Mouse (Mus musculus) liver, embryonic 18 days (tissue): Measurements from ENCODE around the gene 2310050C09Rik. TPM values are rescaled to one million over a fixed set of nuclear protein-coding genes. Genes with fewer than 3 reads are reported as not detected.

Experiments used
- polyA plus RNA-seq: library from polyadenylated mRNA; depleted of rRNA; stranded (reverse); fragments of >200 nt; gene quantifications from 2 replicates; pipeline ENCODE4 v1.2.3, GENCODE M21; 2012; rRNA removed

Gene 2310050C09Rik
- not detected in 2 replicates for polyA plus RNA-seq

DNA sequence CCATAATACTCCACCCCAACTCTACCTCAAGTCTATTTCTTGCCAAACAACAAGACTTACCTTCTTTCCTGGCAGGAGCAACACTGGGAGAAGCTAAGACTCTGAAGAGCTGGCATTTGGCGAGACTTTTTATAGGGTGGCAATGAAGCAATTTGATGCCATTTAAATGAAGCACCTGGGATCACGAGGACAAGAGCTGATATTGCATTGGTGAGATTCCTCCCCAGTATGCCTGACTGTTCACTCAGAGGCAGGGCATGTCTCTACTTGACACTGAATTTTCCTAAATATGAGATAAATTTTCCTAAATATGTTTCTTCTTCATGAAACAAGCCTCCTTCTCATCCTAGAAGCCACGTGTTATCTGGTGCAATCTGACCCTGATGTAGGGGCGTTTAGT, at the start of gene 2310050C09Rik:
Gene 2310050C09Rik (minus strand): TSS at position 101 of the 400 bp plus-strand sequence.

DNA sequence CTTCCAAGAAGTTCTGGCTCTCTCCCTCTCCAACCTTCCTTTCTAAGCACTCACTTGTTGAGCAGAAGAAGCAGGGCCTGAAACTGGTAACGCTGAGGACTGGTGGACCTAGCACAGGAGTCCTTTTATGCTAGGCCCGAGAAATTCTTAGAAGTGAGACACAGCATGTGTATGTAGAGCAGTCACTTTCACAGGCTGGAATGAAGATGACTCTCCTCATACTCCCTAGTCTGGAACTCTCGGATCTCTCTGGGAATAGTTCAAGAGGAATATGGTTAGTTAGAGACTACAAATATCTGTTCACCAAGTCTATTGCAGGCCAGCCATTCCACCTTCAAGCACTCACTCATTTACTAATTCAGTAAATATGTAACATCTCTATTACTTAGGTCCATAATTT, 18.8 kb downstream of the 2310050C09Rik start, which contains the start of gene Lce1l:
Gene Lce1l (minus strand): TSS at position 101 of the 400 bp plus-strand sequence.

GRCm38 (mm10) chr3:92827108-92827507, 42.9 kb downstream of the 2310050C09Rik start, which contains the start of gene Kprp:
Gene Kprp (minus strand): TSS chr3:92827247.

Other genes starting within 250 kb of the 2310050C09Rik start
- 0.17 and 0.32 TPM in 2 replicates for gene Lce6a, start 248.6 kb downstream of the 2310050C09Rik start, polyA plus RNA-seq
- gene Lce1a1, start 221.9 kb downstream of the 2310050C09Rik start, polyA plus RNA-seq, result not detected in 2 replicates
- not detected in 2 replicates for gene Lce1b, start 213.3 kb downstream of the 2310050C09Rik start, polyA plus RNA-seq
- not detected in 2 replicates for gene Lce1a2, start 199.9 kb downstream of the 2310050C09Rik start, polyA plus RNA-seq
- gene Lce1c, start 191.0 kb downstream of the 2310050C09Rik start, polyA plus RNA-seq, result not detected in 2 replicates
- gene Lce1d, start 183.0 kb downstream of the 2310050C09Rik start, polyA plus RNA-seq, result not detected in 2 replicates
- not detected in 2 replicates for gene Lce1e, start 161.1 kb downstream of the 2310050C09Rik start, polyA plus RNA-seq
- not detected in 2 replicates for gene Lce1f, start 149.9 kb downstream of the 2310050C09Rik start, polyA plus RNA-seq
- gene Gm38119, start 131.1 kb downstream of the 2310050C09Rik start, polyA plus RNA-seq, result not detected in 2 replicates
- not detected in 2 replicates for gene Lce1g, start 117.9 kb downstream of the 2310050C09Rik start, polyA plus RNA-seq
- gene Lce1h, start 105.2 kb downstream of the 2310050C09Rik start, polyA plus RNA-seq, result not detected in 2 replicates
- not detected in 2 replicates for gene Lce1i, start 91.3 kb downstream of the 2310050C09Rik start, polyA plus RNA-seq
- not detected in 2 replicates for gene Lce1j, start 79.7 kb downstream of the 2310050C09Rik start, polyA plus RNA-seq
- not detected in 2 replicates for gene Lce1k, start 62.3 kb downstream of the 2310050C09Rik start, polyA plus RNA-seq
- not detected in 2 replicates for gene Kprp, start 43.0 kb downstream of the 2310050C09Rik start, polyA plus RNA-seq
- not detected in 2 replicates for gene Lce1l, start 18.9 kb downstream of the 2310050C09Rik start, polyA plus RNA-seq
- not detected in 2 replicates for gene Lce3a, start 56.0 kb upstream of the 2310050C09Rik start, polyA plus RNA-seq
- not detected in 2 replicates for gene Lce3b, start 62.8 kb upstream of the 2310050C09Rik start, polyA plus RNA-seq
- not detected in 2 replicates for gene Lce3c, start 74.3 kb upstream of the 2310050C09Rik start, polyA plus RNA-seq
- gene Lce3d, start 87.2 kb upstream of the 2310050C09Rik start, polyA plus RNA-seq, result not detected in 2 replicates
- gene Lce3e, start 96.8 kb upstream of the 2310050C09Rik start, polyA plus RNA-seq, result not detected in 2 replicates
- gene Lce3f, start 122.0 kb upstream of the 2310050C09Rik start, polyA plus RNA-seq, result not detected in 2 replicates
- not detected in 2 replicates for gene Crct1, start 145.5 kb upstream of the 2310050C09Rik start, polyA plus RNA-seq
- gene Lce1m, start 148.8 kb upstream of the 2310050C09Rik start, polyA plus RNA-seq, result not detected in 2 replicates
- gene Gm4858, start 198.6 kb upstream of the 2310050C09Rik start, polyA plus RNA-seq, result not detected in 2 replicates